Mouse (Mus musculus) lung, embryonic 15.5 days (tissue): ENCODE data around the gene Wdr11. TPM values are rescaled to one million over a fixed set of nuclear protein-coding genes. Genes with fewer than 3 reads are reported as not detected.

Experiments
- ATAC-seq: fragments of 200-750 bp; cut with Nextera tagmentation; 2 replicates; pipeline ENCODE4 v1.8.0; 2017; ENCODE audit warnings: moderate number of reproducible peaks, borderline replicate concordance; ENCODE audit not compliant: low FRiP score, low TSS enrichment; ENCODE audit errors: extremely low read depth
- H3K27ac ChIP-seq: fragments of 300-500 bp; sonication (generic); 2 replicates; pipeline ENCODE4 v1.5.1; 2015; ENCODE audit warnings: moderate library complexity, mild to moderate bottlenecking, inconsistent platforms
- H3K27me3 ChIP-seq: fragments of 300-500 bp; sonication (generic); 2 replicates; pipeline ENCODE4 v1.6.1; 2015; ENCODE audit warnings: inconsistent platforms
- H3K36me3 ChIP-seq: fragments of 300-500 bp; sonication (generic); 2 replicates; pipeline ENCODE4 v1.6.1; 2015; ENCODE audit warnings: inconsistent platforms
- H3K4me1 ChIP-seq: fragments of 300-500 bp; sonication (generic); 2 replicates; pipeline ENCODE4 v1.6.1; 2015; ENCODE audit warnings: inconsistent platforms
- H3K4me2 ChIP-seq: fragments of 300-500 bp; sonication (generic); 2 replicates; pipeline ENCODE4 v1.6.1; 2015; ENCODE audit warnings: inconsistent platforms, mild to moderate bottlenecking, moderate library complexity
- H3K4me3 ChIP-seq: fragments of 300-500 bp; sonication (generic); 2 replicates; pipeline ENCODE4 v1.5.1; 2015; ENCODE audit warnings: mild to moderate bottlenecking, inconsistent platforms
- H3K9ac ChIP-seq: fragments of 300-500 bp; sonication (generic); 2 replicates; pipeline ENCODE4 v1.6.1; 2015; ENCODE audit warnings: inconsistent platforms
- H3K9me3 ChIP-seq: fragments of 300-500 bp; sonication (generic); 2 replicates; pipeline ENCODE4 v1.6.1; 2016; ENCODE audit warnings: inconsistent platforms
- WGBS: fragments of 180-500 bp; shearing (Covaris S2); methylation state at CpG from one replicate; pipeline ENCODE4 v1.1.7; 2015; 5-methylcytosine and 5-hydroxymethylcytosine counted together
- polyA plus RNA-seq: library from polyadenylated mRNA; unstranded; fragments of >200 nt; fragmentation: Nextera tagmentation; extraction: Ambion mirVana; gene quantifications from 2 replicates; pipeline ENCODE4 v1.2.1, GENCODE M21; 2015

Wdr11 gene
- polyA plus RNA-seq, 1 experiment from 2014 or later = 38.8 TPM

- ATAC-seq = no peak
- H3K4me3 ChIP-seq = no peak overlapping the region
- H3K9ac ChIP-seq = no peak overlapping the region
- 38% methylated on average over 12 of the region's 12 CpGs for WGBS
- no peaks in the 10 kb centered on the region for H3K36me3 ChIP-seq
- H3K4me1 ChIP-seq = peaks cover 57% of the 10 kb centered on the region
- no peak overlapping the region for H3K4me2 ChIP-seq
- peak overlapping the region; percentile 49 for H3K27ac ChIP-seq
- H3K27me3 ChIP-seq = no peaks in the 10 kb centered on the region
- H3K9me3 ChIP-seq = no peaks in the 10 kb centered on the region
These were observed 63.3 kb downstream of the Wdr11 start for GRCm38 (mm10) chr7:129654923-129655322.

- Histone ChIP-seq H3K9ac (no peak overlapping the region), H3K4me3 (no peak overlapping the region), H3K9me3 (no peaks in the 10 kb centered on the region), H3K4me2 (no peak overlapping the region), H3K27me3 (no peaks in the 10 kb centered on the region), H3K36me3 (no peaks in the 10 kb centered on the region), H3K4me1 (peaks cover 56% of the 10 kb centered on the region), H3K27ac (no peak overlapping the region)
- WGBS = 67% methylated on average over 14 of the region's 14 CpGs
- no peak for ATAC-seq
These were observed 64.1 kb downstream of the Wdr11 start for GRCm38 (mm10) chr7:129655604-129656226.

- Histone ChIP-seq H3K4me3 (no peak overlapping the region), H3K36me3 (no peaks in the 10 kb centered on the region), H3K9ac (no peak overlapping the region), H3K9me3 (no peaks in the 10 kb centered on the region), H3K27me3 (no peaks in the 10 kb centered on the region), H3K27ac (peak overlapping the region; percentile 80), H3K4me2 (no peak overlapping the region), H3K4me1 (peaks cover 54% of the 10 kb centered on the region)
- no peak for ATAC-seq
- WGBS = 54% methylated on average over 8 of the region's 8 CpGs
These were observed 66.2 kb downstream of the Wdr11 start for GRCm38 (mm10) chr7:129657867-129658266.

GRCm38 (mm10) chr7:129659755-129660154, 68.1 kb downstream of the Wdr11 start:
- Histone ChIP-seq H3K36me3 (no peaks in the 10 kb centered on the region), H3K27ac (peak overlapping the region; percentile 80; the same call in 1 of the 2 replicates), H3K9ac (no peak overlapping the region), H3K9me3 (no peaks in the 10 kb centered on the region), H3K4me2 (no peak overlapping the region), H3K4me3 (no peak overlapping the region), H3K4me1 (peaks cover 59% of the 10 kb centered on the region), H3K27me3 (no peaks in the 10 kb centered on the region)
- ATAC-seq = no peak
- WGBS = 78% methylated on average over 8 of the region's 8 CpGs

GRCm38 (mm10) chr7:129660546-129660945, 68.9 kb downstream of the Wdr11 start:
- peaks cover 60% of the 10 kb centered on the region for H3K4me1 ChIP-seq
- H3K27ac ChIP-seq = peak overlapping the region; percentile 80; the same call in 1 of the 2 replicates
- WGBS = 82% methylated on average over 9 of the region's 9 CpGs

GRCm38 (mm10) chr7:129662051-129662789, 70.6 kb downstream of the Wdr11 start:
- no peak overlapping the region for H3K9ac ChIP-seq
- peaks cover 65% of the 10 kb centered on the region for H3K4me1 ChIP-seq
- H3K4me3 ChIP-seq = no peak overlapping the region
- no peaks in the 10 kb centered on the region for H3K9me3 ChIP-seq
- WGBS = 62% methylated on average over 16 of the region's 16 CpGs
- no peaks in the 10 kb centered on the region for H3K36me3 ChIP-seq
- no peak for ATAC-seq
- H3K27ac ChIP-seq = peak overlapping the region; percentile 87
- no peaks in the 10 kb centered on the region for H3K27me3 ChIP-seq
- H3K4me2 ChIP-seq = no peak overlapping the region

More at GRCm38 (mm10) chr7:129660546-129660945, 68.9 kb downstream of the Wdr11 start:
- H3K36me3 ChIP-seq = no peaks in the 10 kb centered on the region
- H3K27me3 ChIP-seq = no peaks in the 10 kb centered on the region
- H3K4me3 ChIP-seq = no peak overlapping the region
- no peak overlapping the region for H3K4me2 ChIP-seq
- no peaks in the 10 kb centered on the region for H3K9me3 ChIP-seq
- no peak overlapping the region for H3K9ac ChIP-seq
- ATAC-seq = no peak

GRCm38 (mm10) chr7:129663781-129664505, 72.3 kb downstream of the Wdr11 start:
- peak overlapping the region; percentile 87 for H3K27ac ChIP-seq
- no peak overlapping the region for H3K9ac ChIP-seq

GRCm38 (mm10) chr7:129665411-129665810, 73.7 kb downstream of the Wdr11 start:
- 66% methylated on average over 3 of the region's 3 CpGs for WGBS
- no peaks in the 10 kb centered on the region for H3K9me3 ChIP-seq
- ATAC-seq = no peak
- peak overlapping the region; percentile 80 for H3K27ac ChIP-seq
- H3K4me3 ChIP-seq = no peak overlapping the region
- H3K27me3 ChIP-seq = no peaks in the 10 kb centered on the region
- H3K4me1 ChIP-seq = peaks cover 62% of the 10 kb centered on the region
- no peaks in the 10 kb centered on the region for H3K36me3 ChIP-seq
- no peak overlapping the region for H3K9ac ChIP-seq
- no peak overlapping the region for H3K4me2 ChIP-seq

More at GRCm38 (mm10) chr7:129663781-129664505, 72.3 kb downstream of the Wdr11 start:
- no peaks in the 10 kb centered on the region for H3K27me3 ChIP-seq
- no peak overlapping the region for H3K4me3 ChIP-seq
- 19% methylated on average over 12 of the region's 12 CpGs for WGBS
- H3K4me2 ChIP-seq = no peak overlapping the region
- H3K36me3 ChIP-seq = no peaks in the 10 kb centered on the region
- H3K9me3 ChIP-seq = no peaks in the 10 kb centered on the region
- ATAC-seq = peak; percentile 40; the same call in 1 of the 2 replicates
- H3K4me1 ChIP-seq = peaks cover 62% of the 10 kb centered on the region

- no peak overlapping the region for H3K9ac ChIP-seq
- no peak for ATAC-seq
- 40% methylated on average over 6 of the region's 6 CpGs for WGBS
- H3K27ac ChIP-seq = peak overlapping the region; percentile 80
- no peak overlapping the region for H3K4me2 ChIP-seq
- no peak overlapping the region for H3K4me3 ChIP-seq
- no peaks in the 10 kb centered on the region for H3K36me3 ChIP-seq
- no peaks in the 10 kb centered on the region for H3K27me3 ChIP-seq
- peaks cover 60% of the 10 kb centered on the region for H3K4me1 ChIP-seq
- no peaks in the 10 kb centered on the region for H3K9me3 ChIP-seq
These were observed 74.3 kb downstream of the Wdr11 start for GRCm38 (mm10) chr7:129665921-129666320.

- Histone ChIP-seq H3K36me3 (no peaks in the 10 kb centered on the region), H3K27me3 (no peaks in the 10 kb centered on the region), H3K4me2 (no peak overlapping the region), H3K27ac (peak overlapping the region; percentile 80), H3K4me1 (peaks cover 59% of the 10 kb centered on the region), H3K4me3 (no peak overlapping the region), H3K9ac (no peak overlapping the region), H3K9me3 (no peaks in the 10 kb centered on the region)
- no peak for ATAC-seq
- WGBS = 65% methylated on average over 2 of the region's 2 CpGs
These were observed 74.9 kb downstream of the Wdr11 start for GRCm38 (mm10) chr7:129666526-129666925.

GRCm38 (mm10) chr7:129670280-129670679, 78.6 kb downstream of the Wdr11 start:
- no peak overlapping the region for H3K9ac ChIP-seq
- no peaks in the 10 kb centered on the region for H3K27me3 ChIP-seq
- H3K4me3 ChIP-seq = no peak overlapping the region
- H3K36me3 ChIP-seq = no peaks in the 10 kb centered on the region
- no peak for ATAC-seq
- H3K27ac ChIP-seq = peak overlapping the region; percentile 81; the same call in 1 of the 2 replicates
- H3K4me2 ChIP-seq = no peak overlapping the region
- 38% methylated on average over 10 of the region's 10 CpGs for WGBS
- no peaks in the 10 kb centered on the region for H3K9me3 ChIP-seq
- peaks cover 45% of the 10 kb centered on the region for H3K4me1 ChIP-seq
